Mouse (Mus musculus) left cerebral cortex, adult 2 months (tissue): ENCODE results near the gene St6galnac5. TPM values are rescaled to one million over a fixed set of nuclear protein-coding genes. Genes with fewer than 3 reads are reported as not detected.
"Not testable (repeated sequence)": the region's sequence is repeated elsewhere in the genome, so short reads cannot be mapped to it uniquely, and the experiment has no call there.

Experiments used
- DNase-seq, 2 experiments: peaks; one replicate each; pipeline ENCODE4 v3.0.0; 2021 to 2022; ENCODE audit warnings: low spot score in 2 of 2, mixed read lengths in 1 of 2; ENCODE audit errors: extremely low spot score in 1 of 2
- H3K27ac ChIP-seq: fragments of 200-600 bp; 2 replicates; pipeline ENCODE4 v1.8.1; 2022
- H3K4me3 ChIP-seq: fragments of 200-600 bp; 2 replicates; pipeline ENCODE4 v1.8.1; 2022
- CTCF ChIP-seq: fragments of 200-600 bp; IDR thresholded peaks from 2 replicates; pipeline ENCODE4 v1.8.1; 2022; ENCODE audit warnings: antibody characterized with exemption, mild to moderate bottlenecking, moderate library complexity
- intact Hi-C: fragments of 180-260 bp; cut with DNase I; formaldehyde crosslinking; loops from one replicate; pipeline ENCODE4 v1.15.1; 2025
- total RNA-seq, 2 experiments: library from RNA; stranded (reverse); gene quantifications; 2 replicates each; pipeline ENCODE4 v1.2.3; 2021

The St6galnac5 gene
- total RNA-seq, 2 experiments from 2014 or later = 36.8 to 38.0 TPM

GRCm38 (mm10) chr3:152799738-152800431 is 182.2 kb downstream of the St6galnac5 start:
- Histone ChIP-seq H3K27ac (no peak overlapping the region), H3K4me3 (no peak overlapping the region)
- TF ChIP-seq CTCF = peak; percentile 60
- intact Hi-C loops = no loop called here
- DNase-seq = no peak

GRCm38 (mm10) chr3:152797354-152797753 is 184.7 kb downstream of the St6galnac5 start:
- no peak for TF ChIP-seq CTCF
- Histone ChIP-seq H3K27ac (no peak overlapping the region), H3K4me3 (no peak overlapping the region)
- intact Hi-C loops = no loop called here
- DNase-seq = no peak

- no peak for TF ChIP-seq CTCF
- intact Hi-C loops = no loop called here
- Histone ChIP-seq H3K27ac (no peak overlapping the region), H3K4me3 (no peak overlapping the region)
- no peak for DNase-seq
These were observed 185.8 kb downstream of the St6galnac5 start for GRCm38 (mm10) chr3:152796216-152796615.

- intact Hi-C loops = no loop called here
- Histone ChIP-seq H3K4me3 (no peak overlapping the region), H3K27ac (no peak overlapping the region)
- no peak for TF ChIP-seq CTCF
- no peak for DNase-seq
These were observed 189.0 kb downstream of the St6galnac5 start for GRCm38 (mm10) chr3:152793006-152793405.

- intact Hi-C loops = no loop called here
- no peak for DNase-seq
- H3K4me3 ChIP-seq = no peak overlapping the region
- TF ChIP-seq CTCF = no peak
- H3K27ac ChIP-seq = no peak overlapping the region
These were observed 189.4 kb downstream of the St6galnac5 start for GRCm38 (mm10) chr3:152792601-152793000.

GRCm38 (mm10) chr3:152788301-152788953 is 193.6 kb downstream of the St6galnac5 start:
- not testable (repeated sequence) for H3K4me3 ChIP-seq, H3K27ac ChIP-seq, DNase-seq
- intact Hi-C loops = loop anchor here (10.0 kb wide), 2 partner anchors 456 to 776 kb away; no protein-coding TSS in a partner anchor

- H3K27ac ChIP-seq, DNase-seq, H3K4me3 ChIP-seq: not testable (repeated sequence)
- intact Hi-C loops = loop anchor here (2.0 to 10.0 kb wide), 4 partner anchors 174 to 780 kb away; no protein-coding TSS in a partner anchor
These were observed 197.7 kb downstream of the St6galnac5 start for GRCm38 (mm10) chr3:152784353-152784752.

GRCm38 (mm10) chr3:152783792-152784191 is 198.3 kb downstream of the St6galnac5 start:
- peak; percentile 65 to 75 for DNase-seq
- H3K4me3 ChIP-seq = no peak overlapping the region
- H3K27ac ChIP-seq = no peak overlapping the region
- peak; percentile 89 for TF ChIP-seq CTCF
- intact Hi-C loops = loop anchor here (2.0 to 10.0 kb wide), 5 partner anchors 175 to 871 kb away; no protein-coding TSS in a partner anchor

- intact Hi-C loops = loop anchor here (5.0 to 10.0 kb wide), 3 partner anchors 465 to 785 kb away; no protein-coding TSS in a partner anchor
- no peak for TF ChIP-seq CTCF
- H3K27ac ChIP-seq = no peak overlapping the region
- H3K4me3 ChIP-seq = no peak overlapping the region
- no peak for DNase-seq
These were observed 202.2 kb downstream of the St6galnac5 start for GRCm38 (mm10) chr3:152779819-152780218.

GRCm38 (mm10) chr3:152776872-152777540 is 205.0 kb downstream of the St6galnac5 start:
- no peak for TF ChIP-seq CTCF
- intact Hi-C loops = no loop called here
- DNase-seq = no peak
- Histone ChIP-seq H3K27ac (no peak overlapping the region), H3K4me3 (no peak overlapping the region)

- no peak for TF ChIP-seq CTCF
- DNase-seq = no peak
- no peak overlapping the region for H3K4me3 ChIP-seq
- H3K27ac ChIP-seq = no peak overlapping the region
- intact Hi-C loops = no loop called here
These were observed 205.7 kb downstream of the St6galnac5 start for GRCm38 (mm10) chr3:152776363-152776762.

GRCm38 (mm10) chr3:152770056-152770455 is 212.0 kb downstream of the St6galnac5 start:
- no peak overlapping the region for H3K27ac ChIP-seq
- intact Hi-C loops = no loop called here
- no peak for DNase-seq
- no peak for TF ChIP-seq CTCF
- H3K4me3 ChIP-seq = no peak overlapping the region
